Mouse (Mus musculus) liver, embryonic 11.5 days (tissue): Measurements from ENCODE around the gene Tubb1. TPM values are rescaled to one million over a fixed set of nuclear protein-coding genes. Genes with fewer than 3 reads are reported as not detected.

Source experiments
- ATAC-seq: fragments of 200-750 bp; cut with Nextera tagmentation; replicated peaks from 2 replicates; pipeline ENCODE4 v1.8.0; 2017; ENCODE audit warnings: moderate number of reproducible peaks, mild to moderate bottlenecking, moderate TSS enrichment, moderate library complexity; ENCODE audit not compliant: low FRiP score
- DNase-seq: peaks from one replicate; pipeline ENCODE4 v3.0.0-alpha.2; 2017; ENCODE audit warnings: low spot score
- H3K27ac ChIP-seq: fragments of 300-500 bp; sonication (generic); 2 replicates; pipeline ENCODE4 v1.5.1; 2014; ENCODE audit warnings: mild to moderate bottlenecking, low read depth, low read length, control low read depth
- H3K27me3 ChIP-seq: fragments of 300-500 bp; sonication (generic); replicated peaks from 2 replicates; pipeline ENCODE4 v1.6.1; 2014; ENCODE audit warnings: low read length, mixed read lengths; ENCODE audit not compliant: control insufficient read depth, insufficient read depth
- H3K36me3 ChIP-seq: fragments of 300-500 bp; sonication (generic); 2 replicates; pipeline ENCODE4 v1.6.1; 2014; ENCODE audit warnings: mild to moderate bottlenecking, low read length, moderate library complexity, mixed read lengths; ENCODE audit not compliant: control insufficient read depth, insufficient read depth
- H3K4me1 ChIP-seq: fragments of 300-500 bp; sonication (generic); replicated peaks from 2 replicates; pipeline ENCODE4 v1.6.1; 2014; ENCODE audit warnings: low read length, mixed read lengths; ENCODE audit not compliant: control insufficient read depth, insufficient read depth
- H3K4me2 ChIP-seq: fragments of 300-500 bp; sonication (generic); 2 replicates; pipeline ENCODE4 v1.6.1; 2014; ENCODE audit warnings: mild to moderate bottlenecking, control low read depth, moderate library complexity
- H3K4me3 ChIP-seq: fragments of 300-500 bp; sonication (generic); 2 replicates; pipeline ENCODE4 v1.5.1; 2014; ENCODE audit warnings: low read depth, low read length, control low read depth
- H3K9ac ChIP-seq: fragments of 300-500 bp; sonication (generic); 2 replicates; pipeline ENCODE4 v1.6.1; 2014; ENCODE audit warnings: low read depth, low read length, control low read depth
- H3K9me3 ChIP-seq: fragments of 300-500 bp; sonication (generic); 2 replicates; pipeline ENCODE4 v1.6.1; 2016; ENCODE audit warnings: low read length, inconsistent platforms, mixed read lengths; ENCODE audit not compliant: control insufficient read depth
- WGBS: fragments of 180-500 bp; shearing (Covaris S2); extraction: QIAGEN DNeasy Blood & Tissue Kit; methylation state at CpG from one replicate; pipeline ENCODE4 v1.1.7; 2014; 5-methylcytosine and 5-hydroxymethylcytosine counted together
- polyA plus RNA-seq: library from polyadenylated mRNA; unstranded; fragments of >200 nt; fragmentation: Nextera tagmentation; extraction: Ambion mirVana; gene quantifications from 2 replicates; pipeline ENCODE4 v1.2.1, GENCODE M21; 2014

Gene Tubb1
- polyA plus RNA-seq, 1 experiment from 2014 or later = 43.5 TPM

DNA sequence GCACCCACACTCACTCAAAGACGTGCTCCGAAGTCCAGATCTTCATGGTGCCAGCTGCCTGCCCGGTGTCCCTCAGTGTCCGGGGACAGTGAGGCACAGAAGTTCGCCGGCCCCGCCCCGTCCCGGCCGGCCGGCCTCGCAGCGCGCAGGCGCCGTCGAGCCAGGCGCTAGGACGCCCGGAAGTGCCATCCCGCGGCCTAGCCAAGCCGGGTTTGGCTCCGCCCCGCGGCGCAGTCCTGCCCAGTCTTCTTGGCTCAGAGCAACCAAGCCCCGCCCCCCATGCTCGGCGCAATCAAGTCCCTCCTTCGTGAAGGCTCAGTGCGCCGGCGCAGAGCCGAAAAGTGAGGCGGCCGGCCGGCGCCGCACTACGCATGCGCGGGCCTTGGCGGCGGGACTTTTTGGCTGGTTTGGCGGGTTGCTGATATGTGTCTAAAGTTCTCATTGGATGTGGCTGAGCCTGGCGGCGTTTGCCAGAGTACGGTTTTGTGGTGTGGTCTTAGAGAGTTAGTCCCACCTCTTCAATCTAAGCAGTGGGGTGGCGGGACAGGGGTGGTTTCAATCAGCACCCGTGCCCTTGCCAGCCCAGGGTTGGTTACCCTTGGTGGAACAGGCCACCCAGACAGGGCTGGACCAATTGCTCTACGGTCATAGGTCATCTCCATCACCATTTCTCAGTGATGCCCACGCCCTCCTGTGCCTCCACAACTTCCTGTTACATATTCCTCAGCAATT lies 22.5 kb downstream of the Tubb1 start, which contains the start of gene Prelid3b:
Gene Prelid3b, minus strand, starts transcription at position 264 of the 732 bp plus-strand sequence.
- no peaks in the 10 kb centered on the region for H3K9me3 ChIP-seq
- DNase-seq = peak; percentile 98

DNA sequence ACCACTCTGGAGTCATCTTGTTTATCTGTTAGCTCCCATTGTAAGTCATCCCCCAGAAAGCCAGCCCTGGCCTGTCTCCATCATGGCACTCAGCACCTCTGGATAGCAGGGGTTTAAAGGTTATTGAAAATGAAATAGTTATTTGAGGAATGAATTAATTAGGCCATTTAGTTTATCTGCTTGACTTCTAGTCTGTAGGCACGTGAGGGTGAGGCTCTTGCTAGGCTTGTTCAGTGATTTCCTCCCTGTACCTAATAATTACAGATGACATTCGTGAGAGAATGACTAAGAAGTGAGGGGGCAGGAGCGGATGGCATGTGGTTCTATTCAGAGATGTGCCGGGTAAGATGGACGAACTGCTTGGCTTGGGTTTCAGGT lies 23.0 kb downstream of the Tubb1 start:
- H3K27me3 ChIP-seq = no peaks in the 10 kb centered on the region
- H3K9ac ChIP-seq = peak overlapping the region; percentile 59
- H3K9me3 ChIP-seq = no peaks in the 10 kb centered on the region
- H3K36me3 ChIP-seq = peaks cover 9% of the 10 kb centered on the region
- peak overlapping the region; percentile 69 for H3K4me2 ChIP-seq
- DNase-seq = no peak
- H3K4me1 ChIP-seq = peaks cover 26% of the 10 kb centered on the region
- H3K27ac ChIP-seq = peak overlapping the region; percentile 78
- no peak for ATAC-seq
- WGBS = 69% methylated on average over 5 of the region's 5 CpGs
- peak overlapping the region; percentile 79 for H3K4me3 ChIP-seq

More for the DNA sequence above, 22.5 kb downstream of the Tubb1 start, which contains the start of gene Prelid3b:
- Histone ChIP-seq H3K27ac (peak within 1 kb of the TSS; percentile 78), H3K4me3 (peak within 1 kb of the TSS; percentile 79), H3K9ac (peak within 1 kb of the TSS; percentile 90), H3K36me3 (peaks cover 14% of the 10 kb centered on the region), H3K4me1 (peaks cover 26% of the 10 kb centered on the region), H3K4me2 (peak within 1 kb of the TSS; percentile 91), H3K27me3 (no peaks in the 10 kb centered on the region)
- peak; percentile 95 for ATAC-seq
- WGBS = under 1% methylated on average over 48 of the region's 53 CpGs

DNA sequence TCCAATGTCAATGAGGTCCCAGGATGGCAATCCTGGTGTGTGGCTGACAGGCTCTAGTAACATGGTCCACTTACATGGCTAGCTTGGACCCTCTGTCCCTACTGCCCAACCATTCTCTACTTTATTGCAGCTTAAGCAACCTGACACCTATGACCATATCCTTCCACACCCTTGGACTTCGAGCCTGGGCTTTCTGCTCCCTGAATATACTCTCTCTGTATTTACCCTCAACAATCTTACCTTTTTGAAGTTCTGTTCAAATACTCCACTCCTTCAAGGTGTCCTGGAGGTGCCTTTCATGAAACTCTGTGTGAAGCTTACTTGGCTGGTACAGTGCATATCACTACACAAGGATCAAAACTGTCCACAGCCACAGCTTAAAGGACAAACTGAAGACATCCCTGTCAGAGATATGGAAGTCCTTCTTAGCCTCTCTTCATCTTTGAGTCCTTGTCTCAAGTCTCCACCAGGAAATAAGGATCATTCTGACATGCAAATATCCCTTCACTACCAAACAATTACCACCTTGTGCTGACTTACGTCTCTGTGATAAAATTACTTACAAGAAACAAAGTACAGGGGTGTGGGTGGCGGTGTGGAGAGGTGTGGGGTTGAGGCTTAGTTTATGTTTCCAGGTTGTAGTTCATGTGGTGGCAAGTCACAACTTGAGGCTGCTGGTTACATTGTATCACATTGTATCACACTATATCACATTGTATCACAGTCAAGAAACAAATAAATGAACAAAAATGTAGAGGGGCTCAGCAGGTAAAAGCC lies 27.2 kb downstream of the Tubb1 start:
- no peak overlapping the region for H3K27ac ChIP-seq
- WGBS = 75% methylated on average over 3 of the region's 3 CpGs
- H3K4me3 ChIP-seq = no peak overlapping the region
- no peaks in the 10 kb centered on the region for H3K4me1 ChIP-seq
- no peaks in the 10 kb centered on the region for H3K36me3 ChIP-seq
- H3K4me2 ChIP-seq = no peak overlapping the region
- H3K9ac ChIP-seq = no peak overlapping the region
- no peaks in the 10 kb centered on the region for H3K9me3 ChIP-seq
- ATAC-seq = no peak
- H3K27me3 ChIP-seq = no peaks in the 10 kb centered on the region
- DNase-seq = no peak

DNA sequence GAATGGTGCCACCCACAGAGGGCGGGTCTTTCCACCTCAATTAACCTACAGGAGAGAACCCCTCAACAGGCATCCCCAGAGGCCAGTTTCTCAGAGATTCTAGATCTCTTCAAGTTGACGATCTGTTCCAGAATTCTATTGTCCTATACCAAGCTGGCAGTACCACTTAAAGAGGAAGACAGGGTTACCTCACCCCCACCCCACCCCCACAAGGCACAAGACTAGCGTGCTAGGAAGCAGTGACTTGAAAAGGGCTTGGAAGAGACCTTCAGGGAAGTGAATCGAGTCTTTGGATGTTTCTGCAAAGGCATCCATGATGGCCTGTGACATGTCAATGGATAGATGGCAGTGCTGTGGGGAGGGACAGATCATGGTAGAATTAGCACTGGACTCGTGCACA lies 28.3 kb downstream of the Tubb1 start:
- H3K4me2 ChIP-seq = no peak overlapping the region
- ATAC-seq = no peak
- DNase-seq = no peak
- no peak overlapping the region for H3K9ac ChIP-seq
- H3K36me3 ChIP-seq = no peaks in the 10 kb centered on the region
- no peaks in the 10 kb centered on the region for H3K27me3 ChIP-seq
- no peaks in the 10 kb centered on the region for H3K9me3 ChIP-seq
- H3K4me3 ChIP-seq = no peak overlapping the region
- 71% methylated on average over 5 of the region's 5 CpGs for WGBS
- no peaks in the 10 kb centered on the region for H3K4me1 ChIP-seq
- no peak overlapping the region for H3K27ac ChIP-seq

DNA sequence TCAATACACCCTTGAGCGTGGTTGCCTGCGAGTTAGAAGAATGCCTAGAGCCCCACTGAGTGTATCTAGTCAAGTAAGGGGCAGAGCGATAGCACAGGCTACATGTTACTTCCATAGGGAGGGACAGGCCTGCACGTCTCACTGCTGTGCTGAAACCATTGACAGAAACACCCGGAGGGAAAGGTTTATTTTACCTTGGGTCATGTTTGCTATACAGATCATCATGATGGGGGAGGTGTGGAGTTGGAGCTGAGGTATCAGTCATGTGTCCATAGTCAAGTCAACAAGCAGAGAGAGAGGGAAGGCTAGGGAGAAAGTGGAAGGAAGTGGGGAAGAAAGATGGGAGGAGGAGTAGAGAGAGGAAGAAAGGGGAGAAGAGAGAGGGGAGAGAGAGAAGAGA lies 36.5 kb downstream of the Tubb1 start:
- H3K4me3 ChIP-seq = no peak overlapping the region
- no peak for DNase-seq
- no peaks in the 10 kb centered on the region for H3K36me3 ChIP-seq
- 71% methylated on average over 5 of the region's 5 CpGs for WGBS
- H3K27me3 ChIP-seq = no peaks in the 10 kb centered on the region
- no peak overlapping the region for H3K4me2 ChIP-seq
- no peak overlapping the region for H3K9ac ChIP-seq
- no peaks in the 10 kb centered on the region for H3K4me1 ChIP-seq
- no peak overlapping the region for H3K27ac ChIP-seq
- no peaks in the 10 kb centered on the region for H3K9me3 ChIP-seq
- no peak for ATAC-seq

DNA sequence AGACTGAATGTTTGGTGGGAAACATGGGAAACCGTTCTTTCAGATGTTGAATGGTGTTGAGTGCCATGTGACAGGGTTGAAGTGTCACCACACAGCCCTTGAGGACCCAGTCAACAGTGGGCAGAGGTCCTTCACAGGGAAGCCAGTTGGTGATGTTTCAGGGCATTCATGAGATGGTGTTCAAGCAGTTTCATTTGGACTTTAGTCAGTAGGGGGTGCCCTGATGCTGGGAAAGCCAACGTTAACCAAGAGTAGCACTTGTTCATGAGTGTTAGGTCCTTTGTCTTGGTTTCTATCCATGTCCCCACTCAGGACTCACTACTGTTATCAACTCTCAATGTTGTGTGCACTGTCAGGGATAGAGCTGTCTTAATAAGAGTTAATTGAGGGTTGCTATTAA lies 42.4 kb downstream of the Tubb1 start:
- DNase-seq (no peak), ATAC-seq (no peak)
- Histone ChIP-seq H3K9me3 (no peaks in the 10 kb centered on the region), H3K4me1 (no peaks in the 10 kb centered on the region), H3K27ac (no peak overlapping the region), H3K9ac (no peak overlapping the region), H3K36me3 (no peaks in the 10 kb centered on the region), H3K27me3 (no peaks in the 10 kb centered on the region), H3K4me2 (no peak overlapping the region), H3K4me3 (no peak overlapping the region)
- 71% methylated on average over 2 of the region's 2 CpGs for WGBS

DNA sequence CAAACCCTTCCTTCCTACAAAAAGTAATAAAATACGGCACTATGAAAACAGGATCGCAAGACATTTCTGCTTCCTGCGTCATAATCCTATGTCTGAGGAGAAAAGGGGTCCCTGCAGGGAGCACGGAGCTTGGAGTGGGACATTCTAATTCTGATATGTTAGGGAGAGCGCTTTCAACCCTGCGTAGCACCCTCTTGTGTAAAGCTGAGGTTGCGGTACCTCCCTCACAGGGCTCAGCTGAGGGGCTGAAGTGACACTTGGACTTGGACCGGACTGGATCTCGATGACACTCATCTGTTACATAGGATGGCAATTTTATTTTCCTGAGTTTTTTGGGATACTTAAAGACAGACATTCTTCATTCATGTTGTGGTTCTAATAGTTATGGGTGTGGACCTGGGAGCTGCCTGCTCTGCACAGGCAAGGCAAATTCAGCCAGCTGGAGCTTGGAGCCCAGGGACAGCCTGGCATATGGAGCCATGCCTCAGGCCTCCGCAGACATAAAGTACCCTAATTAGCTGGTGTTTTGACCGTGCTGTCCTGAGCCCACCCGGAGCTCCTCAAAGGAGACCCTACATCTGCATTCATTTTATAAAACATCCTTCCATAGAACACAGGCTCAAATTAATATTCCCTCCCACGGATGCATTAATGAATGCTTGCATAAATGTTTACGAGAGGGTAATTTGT lies 50.5 kb downstream of the Tubb1 start:
- H3K36me3 ChIP-seq = no peaks in the 10 kb centered on the region
- H3K4me3 ChIP-seq = no peak overlapping the region
- 82% methylated on average over 14 of the region's 14 CpGs for WGBS
- no peak overlapping the region for H3K9ac ChIP-seq
- ATAC-seq (no peak), DNase-seq (no peak)
- H3K27me3 ChIP-seq = no peaks in the 10 kb centered on the region
- no peak overlapping the region for H3K27ac ChIP-seq
- H3K4me1 ChIP-seq = no peaks in the 10 kb centered on the region
- no peaks in the 10 kb centered on the region for H3K9me3 ChIP-seq
- H3K4me2 ChIP-seq = no peak overlapping the region

DNA sequence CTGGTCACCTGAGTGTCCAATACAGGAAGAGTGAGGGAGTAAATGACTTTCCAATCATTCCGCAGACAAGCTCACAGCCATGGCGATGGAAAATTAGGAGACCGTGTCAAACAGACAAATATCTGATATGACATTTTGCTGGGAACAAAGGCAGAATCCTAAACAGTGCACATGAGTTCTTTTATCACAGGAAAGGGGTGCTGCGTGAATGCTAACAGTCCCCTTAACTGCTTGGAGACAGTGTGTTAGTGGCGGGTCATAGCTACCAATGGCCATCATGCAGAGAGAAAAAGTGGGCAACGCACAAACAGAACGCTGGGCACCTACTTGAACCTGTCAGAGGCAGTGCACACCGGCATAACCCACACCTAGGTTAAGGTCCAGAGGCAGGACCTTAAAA lies 51.0 kb downstream of the Tubb1 start:
- Histone ChIP-seq H3K36me3 (no peaks in the 10 kb centered on the region), H3K4me1 (no peaks in the 10 kb centered on the region), H3K4me3 (no peak overlapping the region), H3K27ac (no peak overlapping the region), H3K27me3 (no peaks in the 10 kb centered on the region), H3K9ac (no peak overlapping the region), H3K9me3 (no peaks in the 10 kb centered on the region), H3K4me2 (no peak overlapping the region)
- 89% methylated on average over 8 of the region's 8 CpGs for WGBS
- DNase-seq (no peak), ATAC-seq (no peak)
